9 mouse cellular contexts compared by ENCODE assay signal in genomic region chr5:148398451-148398765, GRCm38 (mm10). TPM values are rescaled to one million over a fixed set of nuclear protein-coding genes. Genes with fewer than 3 reads are reported as not detected.
A peak's percentile ranks its signal among the peaks of the same experiment; 100 is the strongest.
DNase-seq lines count a peak whose midpoint lies in the region; ATAC-seq and TF ChIP-seq lines count a peak whose summit lies in the region.
"Had no signal": no experiment of that assay in that cellular context is flagged by ENCODE, and none has a peak within 500 bp of the region (broad histone marks: within the 10 kb centered on the region; RNA-seq: fewer than 3 reads in every experiment).

No protein-coding gene starts in this region.

- no peak for TF ChIP-seq EP300 in liver, postnatal 0 days (IDR thresholded peaks at IDR 0.05; ENCODE audit: low read depth)

- no peaks in the 10 kb centered on the region for H3K27me3 ChIP-seq in heart, embryonic 11.5 days (ENCODE audit: control insufficient read depth, insufficient read depth, low read length)
- peaks cover 34% of the 10 kb centered on the region for H3K27me3 ChIP-seq in E14TG2a.4 (ENCODE audit: insufficient read depth, low read length)
- no peaks in the 10 kb centered on the region for H3K27me3 ChIP-seq in forebrain, embryonic 16.5 days (replicated peaks; ENCODE audit: control insufficient read depth, insufficient read depth, low read length)
- peaks cover 3% of the 10 kb centered on the region; the same call in 1 of the 2 replicates for H3K27me3 ChIP-seq in liver, postnatal 0 days (ENCODE audit: insufficient read depth, low read length)

- TF ChIP-seq CTCF in E14TG2a.4 (conservative IDR thresholded peaks at IDR 0.05; ENCODE audit: low read length) = no peak
- no peak for TF ChIP-seq CTCF in liver, postnatal 0 days (IDR thresholded peaks at IDR 0.05; ENCODE audit: low read depth)

- H3K4me1 ChIP-seq in heart, embryonic 11.5 days (ENCODE audit: control insufficient read depth, insufficient read depth, low read length) = peaks cover 9% of the 10 kb centered on the region; the same call in 1 of the 2 replicates
- H3K4me1 ChIP-seq in E14TG2a.4 (replicated peaks; ENCODE audit: low read depth, low read length) = peaks cover 51% of the 10 kb centered on the region
- peaks cover 11% of the 10 kb centered on the region for H3K4me1 ChIP-seq in forebrain, embryonic 16.5 days (replicated peaks; ENCODE audit: control insufficient read depth, insufficient read depth, low read length)
- H3K4me1 ChIP-seq in liver, postnatal 0 days (ENCODE audit: insufficient read depth) = peaks cover 9% of the 10 kb centered on the region

- peak overlapping the region; percentile 89 for H3K4me3 ChIP-seq in heart, embryonic 11.5 days (ENCODE audit: low read depth, low read length)
- H3K4me3 ChIP-seq in E14TG2a.4 (replicated peaks; ENCODE audit: low read length) = peak overlapping the region; percentile 87
- H3K4me3 ChIP-seq in forebrain, embryonic 16.5 days (replicated peaks; ENCODE audit: low read length) = peak overlapping the region; percentile 82
- H3K4me3 ChIP-seq in liver, postnatal 0 days (ENCODE audit: low read depth, low read length) = peak overlapping the region; percentile 79

- intact Hi-C loops in heart, postnatal 10 days (cut with DNase I) = loop anchor here (5.0 kb wide), 1 partner anchor 56 kb away; no protein-coding TSS in a partner anchor

- no peaks in the 10 kb centered on the region for H3K36me3 ChIP-seq in heart, embryonic 11.5 days (ENCODE audit: control insufficient read depth, insufficient read depth, low read length)
- H3K36me3 ChIP-seq in E14TG2a.4 (ENCODE audit: insufficient read depth, low read length) = peaks cover 32% of the 10 kb centered on the region
- no peaks in the 10 kb centered on the region for H3K36me3 ChIP-seq in forebrain, embryonic 16.5 days (ENCODE audit: control insufficient read depth, insufficient read depth)
- peaks cover 3% of the 10 kb centered on the region for H3K36me3 ChIP-seq in liver, postnatal 0 days (replicated peaks; ENCODE audit: insufficient read depth, low read length)

- no peak for DNase-seq in heart, postnatal 10 days
- no peak for DNase-seq in liver, postnatal 0 days
- no peak for DNase-seq in spleen, postnatal 10 days (ENCODE audit: low spot score in 2 of 2)
- DNase-seq in cerebellum, postnatal 10 days = no peak
- DNase-seq in kidney, postnatal 25 days = no peak
- DNase-seq: cerebellum, adult 9-11 months had no signal

- no peaks in the 10 kb centered on the region for H3K9me3 ChIP-seq in heart, embryonic 11.5 days (replicated peaks; ENCODE audit: control insufficient read depth, low read length)
- no peaks in the 10 kb centered on the region for H3K9me3 ChIP-seq in E14TG2a.4 (ENCODE audit: low read length)
- H3K9me3 ChIP-seq in forebrain, embryonic 16.5 days (ENCODE audit: control insufficient read depth, low read length) = no peaks in the 10 kb centered on the region
- H3K9me3 ChIP-seq in liver, postnatal 0 days (ENCODE audit: low read length) = no peaks in the 10 kb centered on the region

- H3K27ac ChIP-seq in heart, embryonic 11.5 days (ENCODE audit: low read depth, low read length) = no peak overlapping the region
- no peak overlapping the region for H3K27ac ChIP-seq in forebrain, embryonic 16.5 days (ENCODE audit: low read length)
- no peak overlapping the region; the same call in 1 of the 2 replicates for H3K27ac ChIP-seq in liver, postnatal 0 days (ENCODE audit: low read depth)

- 47% methylated on average over 6 of the region's 6 CpGs for WGBS in heart, embryonic 11.5 days (ENCODE audit: insufficient replicate concordance)
- WGBS in forebrain, embryonic 16.5 days = 48% methylated on average over 6 of the region's 6 CpGs
- 26% methylated on average over 6 of the region's 6 CpGs for WGBS in liver, postnatal 0 days (ENCODE audit: insufficient replicate concordance)

- no peak for ATAC-seq in heart, embryonic 11.5 days (replicated peaks; ENCODE audit: insufficient number of reproducible peaks, low FRiP score, low TSS enrichment)
- no peak for ATAC-seq in forebrain, embryonic 16.5 days
- no peak for ATAC-seq in liver, postnatal 0 days

- H3K4me2 ChIP-seq in heart, embryonic 11.5 days = peak overlapping the region; percentile 99
- H3K4me2 ChIP-seq in forebrain, embryonic 16.5 days (ENCODE audit: low read length) = peak overlapping the region; percentile 94
- H3K4me2 ChIP-seq in liver, postnatal 0 days (ENCODE audit: low read depth, low read length) = peak overlapping the region; percentile 98

- peak overlapping the region; percentile 95; the same call in 1 of the 2 replicates for H3K9ac ChIP-seq in heart, embryonic 11.5 days (ENCODE audit: low read depth, low read length)
- H3K9ac ChIP-seq in forebrain, embryonic 16.5 days (replicated peaks; ENCODE audit: low read depth, low read length) = peak overlapping the region; percentile 77; the same call in 1 of the 2 replicates
- peak overlapping the region; percentile 80; the same call in 1 of the 2 replicates for H3K9ac ChIP-seq in liver, postnatal 0 days (replicated peaks)

RNA-seq across cellular contexts. Expression of gene Slc7a1, which starts 1.3 kb away (rescaled TPM):
- polyA plus RNA-seq in heart, embryonic 11.5 days (2014; fragmentation: Nextera tagmentation; extraction: Ambion mirVana) = 26.8 and 34.6 TPM in 2 replicates
- total RNA-seq in heart, postnatal 10 days (2021) = 10 to 100 TPM; 22.5 to 23.5 TPM
- polyA plus RNA-seq in forebrain, embryonic 16.5 days (2015; fragmentation: Nextera tagmentation; extraction: Ambion mirVana) = 39.3 and 42.6 TPM in 2 replicates
- 6.4 and 6.5 TPM in 2 replicates for polyA plus RNA-seq in liver, postnatal 0 days (2015; fragmentation: Nextera tagmentation; extraction: Ambion mirVana)
